Mouse (Mus musculus): ENCODE measurements at regions not wholly inside any gene's neighbourhood (a gene's known extent, or its start where the extent isn't known, plus 50 kb on each side); places are given as distances from the start of the nearest gene placed in this dataset.

DNA sequence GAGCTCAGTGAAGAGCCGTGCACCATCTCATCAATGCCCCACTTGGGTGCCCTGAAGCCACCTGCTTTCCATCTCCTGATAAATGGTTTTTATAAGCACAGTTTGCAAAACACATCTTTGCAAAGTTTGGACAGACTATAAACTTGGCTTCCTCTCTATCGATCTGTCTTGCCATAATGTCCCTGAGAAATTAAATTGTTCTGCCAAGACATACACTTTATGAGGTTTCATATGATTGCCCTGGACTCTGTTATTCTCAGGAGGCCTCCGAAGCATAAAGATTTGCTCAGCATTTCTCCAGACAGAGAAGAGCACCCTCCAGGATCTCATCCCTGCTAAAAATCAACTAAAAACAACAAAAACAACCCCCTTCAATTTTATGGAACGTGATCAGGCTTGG lies 200.2 kb upstream of the Ipo5 start:
- Histone ChIP-seq H3K9me3 (ENCODE audit: low read length) (no peaks in the 10 kb centered on the region), H3K36me3 (ENCODE audit: insufficient read depth, low read length) (no peaks in the 10 kb centered on the region), H3K4me3 (replicated peaks; ENCODE audit: low read length) (no peak overlapping the region), H3K27me3 (ENCODE audit: insufficient read depth, low read length) (no peaks in the 10 kb centered on the region), H3K4me1 (replicated peaks; ENCODE audit: low read depth, low read length) (peaks cover 5% of the 10 kb centered on the region; the same call in 1 of the 2 replicates)
- TF ChIP-seq NANOG (IDR thresholded peaks at IDR 0.05; ENCODE audit: borderline replicate concordance, low read length) = no peak
- TF ChIP-seq POU5F1 (IDR thresholded peaks at IDR 0.05; ENCODE audit: borderline replicate concordance, low read length) = no peak
- TF ChIP-seq CTCF (conservative IDR thresholded peaks at IDR 0.05; ENCODE audit: low read length) = no peak

DNA sequence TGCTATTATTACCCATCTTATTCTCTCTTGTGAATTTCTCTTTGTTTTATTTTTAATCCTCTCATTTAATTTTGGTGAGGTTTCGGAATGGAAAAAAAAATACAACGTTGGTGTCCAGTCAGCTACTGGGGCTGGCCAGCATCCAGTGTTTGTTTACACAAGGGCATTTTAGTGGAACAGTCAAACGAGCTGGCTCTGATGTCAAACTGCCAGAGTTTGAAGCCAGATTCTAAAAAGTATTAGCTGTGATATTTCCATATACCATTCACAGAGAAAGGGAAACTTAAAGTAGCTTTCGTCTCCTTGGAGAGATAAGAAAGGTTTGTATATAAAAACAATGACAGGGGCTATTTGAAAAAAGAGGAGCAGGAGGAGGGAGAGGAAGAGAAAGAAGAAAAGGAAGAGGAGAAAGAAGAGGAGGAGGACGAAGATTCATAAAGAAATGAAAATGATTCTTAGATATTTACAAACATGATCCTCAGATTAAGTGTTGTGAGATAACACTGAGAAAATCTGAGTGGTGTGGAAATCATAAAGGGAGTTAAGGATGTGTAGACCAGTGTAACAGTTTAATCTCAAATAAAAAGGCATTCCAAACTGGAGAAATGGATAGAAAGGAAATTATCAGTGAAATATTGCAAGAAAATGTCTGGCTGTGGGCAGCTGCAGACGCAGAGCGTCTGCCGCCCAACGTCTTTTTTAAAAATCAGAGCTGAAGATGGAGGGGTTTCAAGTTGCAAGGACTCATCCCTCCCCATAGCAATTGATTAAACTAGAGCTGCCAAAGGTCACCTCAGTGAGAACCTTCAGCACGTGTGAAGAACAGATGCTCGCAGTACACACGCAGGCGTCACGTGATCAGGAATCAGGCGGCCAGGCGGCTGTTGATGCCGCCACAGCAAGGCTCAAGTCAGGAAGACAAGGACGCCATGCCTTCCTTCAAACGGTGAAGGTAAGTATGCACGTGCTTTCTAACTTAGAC lies 190.3 kb upstream of the Ipo5 start:
- TF ChIP-seq NANOG (IDR thresholded peaks at IDR 0.05; ENCODE audit: borderline replicate concordance, low read length) (no peak), POU5F1 (IDR thresholded peaks at IDR 0.05; ENCODE audit: borderline replicate concordance, low read length) (no peak), CTCF (conservative IDR thresholded peaks at IDR 0.05; ENCODE audit: low read length) (no peak)
- H3K36me3 ChIP-seq (ENCODE audit: insufficient read depth, low read length) = no peaks in the 10 kb centered on the region
- H3K4me1 ChIP-seq (replicated peaks; ENCODE audit: low read depth, low read length) = no peaks in the 10 kb centered on the region
- H3K9me3 ChIP-seq (ENCODE audit: low read length) = peaks cover 31% of the 10 kb centered on the region
- H3K4me3 ChIP-seq (replicated peaks; ENCODE audit: low read length) = no peak overlapping the region
- no peaks in the 10 kb centered on the region for H3K27me3 ChIP-seq (ENCODE audit: insufficient read depth, low read length)

DNA sequence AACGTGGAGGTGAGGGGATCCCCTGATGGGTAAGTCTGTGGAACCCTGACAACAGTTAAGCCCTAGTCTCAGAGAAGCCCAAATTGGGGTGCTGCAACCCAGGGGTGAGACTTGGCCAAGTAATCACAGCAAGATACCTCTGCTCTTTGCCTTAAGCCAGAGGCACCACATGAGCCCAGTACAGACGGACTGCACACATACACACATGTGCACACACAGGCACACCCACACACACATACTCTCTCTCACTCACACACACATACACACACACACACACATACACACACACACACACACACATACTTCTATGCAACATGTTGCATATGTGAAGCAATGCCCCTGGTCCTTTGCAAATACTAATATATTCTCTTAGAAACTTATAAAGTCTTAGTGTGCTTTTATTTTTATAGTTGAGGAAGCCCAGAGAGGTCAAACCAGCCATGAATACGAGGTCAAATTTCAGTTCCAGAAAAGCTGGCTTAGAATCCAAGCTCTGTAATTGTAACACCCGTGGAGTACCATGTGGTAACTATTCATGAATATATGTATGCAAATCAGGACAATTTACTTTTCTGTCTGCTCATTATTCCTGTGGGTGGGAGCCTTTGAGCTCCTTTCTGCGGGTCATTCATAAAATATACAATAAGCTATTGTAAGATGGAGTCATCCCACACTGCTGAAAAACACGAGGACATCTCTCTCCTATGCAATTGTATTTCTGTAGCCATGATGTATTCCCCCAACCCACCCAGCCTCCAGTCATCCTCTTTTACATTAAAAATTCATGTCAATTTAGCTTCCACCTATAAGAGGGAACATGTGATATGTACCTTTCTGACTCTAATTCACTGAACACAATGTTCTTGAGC lies 189.2 kb upstream of the Ipo5 start:
- Histone ChIP-seq H3K4me1 (replicated peaks; ENCODE audit: low read depth, low read length) (no peaks in the 10 kb centered on the region), H3K9me3 (ENCODE audit: low read length) (peaks cover 36% of the 10 kb centered on the region), H3K27me3 (ENCODE audit: insufficient read depth, low read length) (no peaks in the 10 kb centered on the region), H3K36me3 (ENCODE audit: insufficient read depth, low read length) (no peaks in the 10 kb centered on the region), H3K4me3 (replicated peaks; ENCODE audit: low read length) (no peak overlapping the region)
- TF ChIP-seq POU5F1 (IDR thresholded peaks at IDR 0.05; ENCODE audit: borderline replicate concordance, low read length) (no peak), NANOG (IDR thresholded peaks at IDR 0.05; ENCODE audit: borderline replicate concordance, low read length) (no peak), CTCF (conservative IDR thresholded peaks at IDR 0.05; ENCODE audit: low read length) (no peak)

DNA sequence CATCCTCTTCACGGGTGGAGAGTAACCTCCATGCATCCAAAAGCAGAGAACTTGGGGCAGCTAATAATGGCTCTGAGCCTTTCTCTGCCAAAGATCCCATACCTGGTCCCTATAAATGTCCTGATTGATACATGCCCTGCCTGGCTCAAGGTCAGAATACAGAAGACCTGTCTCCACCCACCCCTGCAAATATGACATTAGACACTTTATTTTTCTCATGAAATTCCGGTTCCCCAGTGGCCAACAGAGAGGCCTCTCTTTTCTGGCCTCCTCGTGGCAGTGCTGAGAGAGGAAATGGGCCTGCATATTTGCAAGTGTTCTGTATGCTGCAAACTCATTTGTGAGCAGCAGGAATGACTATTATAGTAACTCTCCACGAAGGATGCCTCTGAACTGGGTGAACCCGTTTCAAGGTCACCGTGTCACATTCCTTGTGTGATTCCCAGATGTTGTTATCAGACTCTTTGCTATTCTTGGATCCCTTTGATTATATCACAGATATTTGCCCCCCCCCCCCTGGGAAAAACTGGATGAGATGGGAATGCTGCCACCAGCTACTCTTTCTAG lies 188.4 kb upstream of the Ipo5 start:
- Histone ChIP-seq H3K36me3 (ENCODE audit: insufficient read depth, low read length) (no peaks in the 10 kb centered on the region), H3K4me1 (replicated peaks; ENCODE audit: low read depth, low read length) (no peaks in the 10 kb centered on the region), H3K27me3 (ENCODE audit: insufficient read depth, low read length) (no peaks in the 10 kb centered on the region), H3K9me3 (ENCODE audit: low read length) (peaks cover 36% of the 10 kb centered on the region), H3K4me3 (replicated peaks; ENCODE audit: low read length) (no peak overlapping the region)
- TF ChIP-seq POU5F1 (IDR thresholded peaks at IDR 0.05; ENCODE audit: borderline replicate concordance, low read length) (no peak), NANOG (IDR thresholded peaks at IDR 0.05; ENCODE audit: borderline replicate concordance, low read length) (no peak), CTCF (conservative IDR thresholded peaks at IDR 0.05; ENCODE audit: low read length) (no peak)

DNA sequence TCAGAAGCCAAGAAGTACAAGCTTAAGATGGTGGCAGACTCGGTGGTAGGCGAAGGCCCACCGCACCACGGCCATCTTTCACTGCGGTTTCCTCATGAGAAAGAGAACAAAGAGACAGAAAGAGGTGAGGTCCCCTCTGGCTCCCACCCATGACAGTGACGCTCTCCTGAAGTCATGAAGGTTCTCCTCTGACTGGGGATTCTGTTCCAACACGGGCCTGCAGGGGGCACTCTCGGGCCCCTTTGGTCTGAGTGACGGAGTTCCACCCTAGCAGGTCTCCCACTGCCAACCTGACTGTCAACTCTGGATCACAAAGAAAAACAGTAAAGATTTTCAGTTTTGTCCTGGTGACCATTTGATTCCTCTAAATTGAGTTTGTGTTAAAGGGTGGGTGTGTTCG lies 182.9 kb upstream of the Ipo5 start:
- no peak for TF ChIP-seq NANOG (IDR thresholded peaks at IDR 0.05; ENCODE audit: borderline replicate concordance, low read length)
- peak; percentile 34 for TF ChIP-seq CTCF (conservative IDR thresholded peaks at IDR 0.05; ENCODE audit: low read length)
- H3K4me1 ChIP-seq (replicated peaks; ENCODE audit: low read depth, low read length) = no peaks in the 10 kb centered on the region

DNA sequence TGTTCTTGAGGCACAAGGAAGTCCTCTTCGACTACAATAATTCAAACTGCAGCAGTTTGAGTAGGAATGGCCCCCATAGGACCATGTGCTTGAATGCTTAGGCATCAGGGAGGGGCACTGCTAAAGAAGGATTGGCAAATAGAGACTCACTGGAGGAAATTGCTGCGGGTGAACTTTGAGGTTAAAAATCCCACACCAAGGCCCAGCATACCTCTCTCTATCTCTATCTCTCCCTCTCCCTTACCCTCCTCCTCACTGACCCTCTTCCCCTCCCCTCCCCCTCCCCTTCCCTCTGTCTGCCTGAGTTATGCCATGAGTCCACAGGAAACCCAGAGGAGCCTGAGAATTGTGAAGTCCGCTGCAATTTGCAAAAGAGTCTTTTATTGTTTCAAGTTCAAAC lies 180.8 kb upstream of the Ipo5 start:
- TF ChIP-seq NANOG (IDR thresholded peaks at IDR 0.05; ENCODE audit: borderline replicate concordance, low read length) (no peak), CTCF (conservative IDR thresholded peaks at IDR 0.05; ENCODE audit: low read length) (no peak), POU5F1 (IDR thresholded peaks at IDR 0.05; ENCODE audit: borderline replicate concordance, low read length) (no peak)
- Histone ChIP-seq H3K4me3 (replicated peaks; ENCODE audit: low read length) (no peak overlapping the region), H3K27me3 (ENCODE audit: insufficient read depth, low read length) (no peaks in the 10 kb centered on the region), H3K4me1 (replicated peaks; ENCODE audit: low read depth, low read length) (no peaks in the 10 kb centered on the region), H3K9me3 (ENCODE audit: low read length) (peaks cover 32% of the 10 kb centered on the region), H3K36me3 (ENCODE audit: insufficient read depth, low read length) (no peaks in the 10 kb centered on the region)

More for the DNA sequence above, 182.9 kb upstream of the Ipo5 start:
- Histone ChIP-seq H3K4me3 (replicated peaks; ENCODE audit: low read length) (no peak overlapping the region), H3K36me3 (ENCODE audit: insufficient read depth, low read length) (no peaks in the 10 kb centered on the region), H3K9me3 (ENCODE audit: low read length) (peaks cover 32% of the 10 kb centered on the region), H3K27me3 (ENCODE audit: insufficient read depth, low read length) (no peaks in the 10 kb centered on the region)

DNA sequence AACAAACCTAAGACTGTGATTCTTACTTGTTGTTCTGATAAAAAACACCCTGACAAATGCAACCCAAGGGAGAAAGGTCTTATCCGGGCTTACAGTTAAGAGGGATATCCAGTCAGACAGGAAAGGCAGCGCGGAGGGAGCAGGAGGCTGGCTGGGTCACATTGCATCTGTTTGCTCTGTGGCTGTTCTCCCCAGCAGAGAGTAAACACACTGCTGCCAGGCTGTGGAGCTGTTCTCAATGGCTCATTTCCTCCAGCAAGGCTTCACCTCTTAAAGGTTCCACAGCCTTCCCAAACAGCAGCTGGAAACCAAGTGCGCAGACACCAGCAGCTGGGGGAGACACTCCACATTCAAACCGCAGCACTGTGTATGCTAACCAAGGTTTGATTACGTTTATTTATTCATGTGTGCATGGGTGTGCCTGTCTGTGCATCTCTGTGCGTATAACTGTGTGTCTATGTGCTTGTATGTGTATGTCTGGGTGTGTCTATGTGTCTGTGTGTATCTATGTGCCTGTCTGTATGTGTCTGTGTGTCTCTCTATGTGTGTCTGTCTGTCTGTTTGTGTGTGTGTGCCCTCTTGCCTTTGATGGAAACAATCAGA lies 179.2 kb upstream of the Ipo5 start:
- Histone ChIP-seq H3K27me3 (ENCODE audit: insufficient read depth, low read length) (no peaks in the 10 kb centered on the region), H3K4me1 (replicated peaks; ENCODE audit: low read depth, low read length) (no peaks in the 10 kb centered on the region), H3K9me3 (ENCODE audit: low read length) (peaks cover 38% of the 10 kb centered on the region), H3K4me3 (replicated peaks; ENCODE audit: low read length) (no peak overlapping the region), H3K36me3 (ENCODE audit: insufficient read depth, low read length) (no peaks in the 10 kb centered on the region)
- TF ChIP-seq CTCF (conservative IDR thresholded peaks at IDR 0.05; ENCODE audit: low read length) (no peak), NANOG (IDR thresholded peaks at IDR 0.05; ENCODE audit: borderline replicate concordance, low read length) (no peak), POU5F1 (IDR thresholded peaks at IDR 0.05; ENCODE audit: borderline replicate concordance, low read length) (no peak)
